Mouse (Mus musculus) stomach, adult 2 months (tissue): ENCODE data around the gene Pde6d. TPM values are rescaled to one million over a fixed set of nuclear protein-coding genes. Genes with fewer than 3 reads are reported as not detected.

ENCODE experiments used
- polyA plus RNA-seq: library from polyadenylated mRNA; depleted of rRNA; stranded (reverse); fragments of >200 nt; gene quantifications from 2 replicates; pipeline ENCODE4 v1.2.3, GENCODE M21; 2012; rRNA removed

Pde6d gene
- polyA plus RNA-seq, result 3.6 and 4.3 TPM in 2 replicates

GRCm38 (mm10) chr1:86582451-86583096 lies at the start of gene Pde6d, which contains the start of gene Cops7b:
Gene Pde6d, minus strand, starts transcription at chr1:86582629.
Gene Cops7b, plus strand, starts transcription at chr1:86582904.

GRCm38 (mm10) chr1:86526116-86526788 lies 56.2 kb downstream of the Pde6d start, which contains the start of gene Ptma:
Gene Ptma, plus strand, starts transcription at chr1:86526726.

Other genes starting within 250 kb of the Pde6d start
- gene Ncl, start 223.2 kb downstream of the Pde6d start, polyA plus RNA-seq, result 0.99 and 1.4 TPM in 2 replicates
- gene Nmur1, start 156.4 kb downstream of the Pde6d start, polyA plus RNA-seq, result 1.4 and 3.6 TPM in 2 replicates
- gene Tex44, start 156.3 kb downstream of the Pde6d start, polyA plus RNA-seq, result not detected in 2 replicates
- gene Ptma, start 55.9 kb downstream of the Pde6d start, polyA plus RNA-seq, result 726 and 903 TPM in 2 replicates
- gene Cops7b, start 275 bp upstream of the Pde6d start, polyA plus RNA-seq, result 11.1 TPM in 2 replicates
- 0.13 and 0.69 TPM in 2 replicates for gene Nppc, start 87.9 kb upstream of the Pde6d start, polyA plus RNA-seq
- 4.3 and 5.0 TPM in 2 replicates for gene Dis3l2, start 121.2 kb upstream of the Pde6d start, polyA plus RNA-seq